Mouse (Mus musculus): ENCODE data around the gene Cxcr6.

DNA sequence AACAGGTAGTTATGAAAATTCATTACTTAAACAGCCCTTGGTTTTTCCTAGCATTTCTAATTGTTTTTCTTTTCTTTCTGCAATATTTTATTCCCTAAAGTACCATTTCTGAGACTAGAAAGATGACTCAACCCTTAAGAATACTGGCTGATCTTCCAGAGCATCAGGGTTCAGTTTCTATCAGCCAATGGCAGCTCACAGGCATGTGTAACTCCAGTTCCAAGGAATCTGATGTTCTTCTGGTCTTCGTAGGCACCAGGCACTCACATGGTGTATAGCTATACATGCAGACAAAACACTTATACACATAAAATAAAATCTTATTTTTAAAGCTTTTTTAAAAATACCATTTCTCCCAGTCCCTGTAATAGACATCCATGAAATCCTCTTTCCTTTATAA lies 48.1 kb upstream of the Cxcr6 start:
- TF ChIP-seq CTCF (IDR thresholded peaks at IDR 0.05): no peak
- no peak for TF ChIP-seq POLR2A (IDR thresholded peaks at IDR 0.05; ENCODE audit: insufficient read depth, low read depth, low read length)
